Mouse (Mus musculus) megakaryocyte, embryonic 14.5 days (primary cell): Measurements from ENCODE around the gene Creg2. TPM values are rescaled to one million over a fixed set of nuclear protein-coding genes. Genes with fewer than 3 reads are reported as not detected.
"Not testable (repeated sequence)": the region's sequence is repeated elsewhere in the genome, so short reads cannot be mapped to it uniquely, and the experiment has no call there.

Experiments used
- H3K27me3 ChIP-seq: replicated peaks from 2 replicates; pipeline ENCODE3; 2012; ENCODE audit warnings: inconsistent platforms
- H3K36me3 ChIP-seq: replicated peaks from 2 replicates; pipeline ENCODE3; 2012; ENCODE audit warnings: low read length, inconsistent platforms, mixed read lengths
- H3K4me1 ChIP-seq: 2 replicates; pipeline ENCODE4 v1.6.1; 2012; ENCODE audit warnings: inconsistent platforms
- H3K4me3 ChIP-seq: replicated peaks from 2 replicates; pipeline ENCODE3; 2012; ENCODE audit warnings: moderate library complexity, mild to moderate bottlenecking, inconsistent platforms
- H3K9me3 ChIP-seq: 2 replicates; pipeline ENCODE4 v1.6.1; 2012; ENCODE audit warnings: inconsistent platforms
- FLI1 ChIP-seq: IDR thresholded peaks from 2 replicates; pipeline ENCODE4 v1.6.1; 2012; ENCODE audit warnings: low read length, inconsistent platforms, mixed read lengths
- GATA1 ChIP-seq: IDR thresholded peaks from 3 replicates; pipeline ENCODE4 v1.6.1; 2012; ENCODE audit warnings: mixed read lengths, low read length, inconsistent platforms, borderline replicate concordance
- polyA plus RNA-seq: library from polyadenylated mRNA; stranded (reverse); fragments of >175 nt; gene quantifications from 2 replicates; pipeline ENCODE4 v1.2.3, GENCODE M21; 2012; ENCODE audit warnings: low replicate concordance; ENCODE audit not compliant: insufficient read depth

The Creg2 gene
- polyA plus RNA-seq, 1 experiment, result 0.13 TPM

GRCm38 (mm10) chr1:39656976-39657529 lies 5.8 kb upstream of the Creg2 start:
- H3K9me3 ChIP-seq, result peaks cover 17% of the 10 kb centered on the region
- no peaks in the 10 kb centered on the region for H3K36me3 ChIP-seq
- H3K4me1 ChIP-seq, result peaks cover 4% of the 10 kb centered on the region
- no peak overlapping the region for H3K4me3 ChIP-seq
- TF ChIP-seq FLI1 (no peak), GATA1 (no peak)
- peaks cover 25% of the 10 kb centered on the region for H3K27me3 ChIP-seq

- peaks cover 17% of the 10 kb centered on the region for H3K9me3 ChIP-seq
- H3K4me1 ChIP-seq, result peaks cover 18% of the 10 kb centered on the region
- H3K36me3 ChIP-seq, H3K4me3 ChIP-seq: not testable (repeated sequence)
- H3K27me3 ChIP-seq, result peaks cover 42% of the 10 kb centered on the region
Observed at GRCm38 (mm10) chr1:39654901-39655300, 3.6 kb upstream of the Creg2 start.

- Histone ChIP-seq H3K9me3 (peaks cover 17% of the 10 kb centered on the region), H3K4me3 (no peak overlapping the region), H3K36me3 (no peaks in the 10 kb centered on the region), H3K27me3 (peaks cover 58% of the 10 kb centered on the region), H3K4me1 (peaks cover 18% of the 10 kb centered on the region)
- TF ChIP-seq GATA1 (no peak), FLI1 (no peak)
Observed at GRCm38 (mm10) chr1:39653028-39653427, 1.8 kb upstream of the Creg2 start.

- peaks cover 18% of the 10 kb centered on the region for H3K4me1 ChIP-seq
- H3K27me3 ChIP-seq, result peaks cover 72% of the 10 kb centered on the region
- peak overlapping the region; percentile 92 for H3K4me3 ChIP-seq
- TF ChIP-seq FLI1 (no peak), GATA1 (no peak)
- H3K9me3 ChIP-seq, result peaks cover 17% of the 10 kb centered on the region
- H3K36me3 ChIP-seq, result no peaks in the 10 kb centered on the region
Observed at GRCm38 (mm10) chr1:39650435-39651240, 636 bp downstream of the Creg2 start.

GRCm38 (mm10) chr1:39649691-39650434 lies 1.4 kb downstream of the Creg2 start:
- Histone ChIP-seq H3K27me3 (peaks cover 76% of the 10 kb centered on the region), H3K4me3 (peak overlapping the region; percentile 92), H3K36me3 (no peaks in the 10 kb centered on the region), H3K4me1 (peaks cover 18% of the 10 kb centered on the region), H3K9me3 (peaks cover 17% of the 10 kb centered on the region)
- no peak for TF ChIP-seq GATA1
- TF ChIP-seq FLI1, result no peak

- TF ChIP-seq FLI1 (no peak), GATA1 (no peak)
- H3K27me3 ChIP-seq, result peaks cover 80% of the 10 kb centered on the region
- no peaks in the 10 kb centered on the region for H3K36me3 ChIP-seq
- peaks cover 18% of the 10 kb centered on the region for H3K4me1 ChIP-seq
- H3K9me3 ChIP-seq, result peaks cover 13% of the 10 kb centered on the region
- no peak overlapping the region for H3K4me3 ChIP-seq
Observed at GRCm38 (mm10) chr1:39648584-39648983, 2.7 kb downstream of the Creg2 start.

- Histone ChIP-seq H3K36me3 (no peaks in the 10 kb centered on the region), H3K4me1 (peaks cover 13% of the 10 kb centered on the region), H3K9me3 (peaks cover 14% of the 10 kb centered on the region), H3K27me3 (peaks cover 59% of the 10 kb centered on the region), H3K4me3 (no peak overlapping the region)
- TF ChIP-seq FLI1 (no peak), GATA1 (no peak)
Observed at GRCm38 (mm10) chr1:39645905-39646759, 5.1 kb downstream of the Creg2 start.

- H3K4me1 ChIP-seq, result no peaks in the 10 kb centered on the region
- TF ChIP-seq FLI1 (no peak), GATA1 (no peak)
- H3K9me3 ChIP-seq, result peaks cover 8% of the 10 kb centered on the region
- H3K36me3 ChIP-seq, result no peaks in the 10 kb centered on the region
- no peak overlapping the region for H3K4me3 ChIP-seq
- peaks cover 44% of the 10 kb centered on the region for H3K27me3 ChIP-seq
Observed at GRCm38 (mm10) chr1:39644333-39644732, 6.9 kb downstream of the Creg2 start.

- H3K27me3 ChIP-seq, result peaks cover 27% of the 10 kb centered on the region
- H3K4me1 ChIP-seq, result peaks cover 3% of the 10 kb centered on the region; the same call in 1 of the 2 replicates
- peaks cover 8% of the 10 kb centered on the region for H3K9me3 ChIP-seq
- TF ChIP-seq FLI1 (no peak), GATA1 (no peak)
- H3K36me3 ChIP-seq, result no peaks in the 10 kb centered on the region
- no peak overlapping the region for H3K4me3 ChIP-seq
Observed at GRCm38 (mm10) chr1:39641667-39642066, 9.6 kb downstream of the Creg2 start.

GRCm38 (mm10) chr1:39637139-39637538 lies 14.1 kb downstream of the Creg2 start:
- peaks cover 7% of the 10 kb centered on the region for H3K9me3 ChIP-seq
- H3K4me1 ChIP-seq, result peaks cover 5% of the 10 kb centered on the region; the same call in 1 of the 2 replicates
- no peak overlapping the region for H3K4me3 ChIP-seq
- no peaks in the 10 kb centered on the region for H3K36me3 ChIP-seq
- peaks cover 28% of the 10 kb centered on the region for H3K27me3 ChIP-seq
- TF ChIP-seq FLI1 (no peak), GATA1 (no peak)
